Mouse (Mus musculus): Measurements from ENCODE around the gene Rbfox3. TPM values are rescaled to one million over a fixed set of nuclear protein-coding genes. Genes with fewer than 3 reads are reported as not detected.
A peak's percentile ranks its signal among the peaks of the same experiment; 100 is the strongest.

Gene Rbfox3
- polyA plus RNA-seq, 1 experiment: 117 TPM

- TF ChIP-seq POLR2A (IDR thresholded peaks at IDR 0.05; ENCODE audit: extremely low read depth, insufficient read depth, low read length): no peak
- no peak for TF ChIP-seq CTCF (IDR thresholded peaks at IDR 0.05; ENCODE audit: extremely low read depth, insufficient read depth, low read length)
- Histone ChIP-seq H3K4me3 (ENCODE audit: insufficient read depth, low read length) (no peak overlapping the region), H3K4me1 (ENCODE audit: control insufficient read depth, insufficient read depth, low read length) (no peaks in the 10 kb centered on the region), H3K27ac (ENCODE audit: insufficient read depth, low read length) (no peak overlapping the region)
These were observed 266.2 kb downstream of the Rbfox3 start for GRCm38 (mm10) chr11:118645158-118645557.

- H3K27ac ChIP-seq (ENCODE audit: insufficient read depth, low read length): no peak overlapping the region
- TF ChIP-seq POLR2A (IDR thresholded peaks at IDR 0.05; ENCODE audit: extremely low read depth, insufficient read depth, low read length) (no peak), CTCF (IDR thresholded peaks at IDR 0.05; ENCODE audit: extremely low read depth, insufficient read depth, low read length) (no peak)
- peaks cover 3% of the 10 kb centered on the region; the same call in 1 of the 2 replicates for H3K4me1 ChIP-seq (ENCODE audit: control insufficient read depth, insufficient read depth, low read length)
These were observed 270.7 kb downstream of the Rbfox3 start for GRCm38 (mm10) chr11:118640706-118641105.

GRCm38 (mm10) chr11:118637718-118638117 lies 273.7 kb downstream of the Rbfox3 start:
- TF ChIP-seq CTCF (IDR thresholded peaks at IDR 0.05; ENCODE audit: extremely low read depth, insufficient read depth, low read length): no peak
- no peak for TF ChIP-seq POLR2A (IDR thresholded peaks at IDR 0.05; ENCODE audit: extremely low read depth, insufficient read depth, low read length)
- H3K27ac ChIP-seq (ENCODE audit: insufficient read depth, low read length): no peak overlapping the region

More at GRCm38 (mm10) chr11:118640706-118641105, 270.7 kb downstream of the Rbfox3 start:
- H3K4me3 ChIP-seq (ENCODE audit: insufficient read depth, low read length): no peak overlapping the region

GRCm38 (mm10) chr11:118634647-118635046 lies 276.8 kb downstream of the Rbfox3 start:
- Histone ChIP-seq H3K4me1 (ENCODE audit: control insufficient read depth, insufficient read depth, low read length) (peaks cover 5% of the 10 kb centered on the region; the same call in 1 of the 2 replicates), H3K27ac (ENCODE audit: insufficient read depth, low read length) (no peak overlapping the region)
- TF ChIP-seq POLR2A (IDR thresholded peaks at IDR 0.05; ENCODE audit: extremely low read depth, insufficient read depth, low read length): no peak
- TF ChIP-seq CTCF (IDR thresholded peaks at IDR 0.05; ENCODE audit: extremely low read depth, insufficient read depth, low read length): peak; percentile 40

More at GRCm38 (mm10) chr11:118637718-118638117, 273.7 kb downstream of the Rbfox3 start:
- Histone ChIP-seq H3K4me1 (ENCODE audit: control insufficient read depth, insufficient read depth, low read length) (peaks cover 5% of the 10 kb centered on the region; the same call in 1 of the 2 replicates), H3K4me3 (ENCODE audit: insufficient read depth, low read length) (no peak overlapping the region)

GRCm38 (mm10) chr11:118629718-118630117 lies 281.7 kb downstream of the Rbfox3 start:
- peaks cover 19% of the 10 kb centered on the region for H3K4me1 ChIP-seq (ENCODE audit: control insufficient read depth, insufficient read depth, low read length)
- TF ChIP-seq POLR2A (IDR thresholded peaks at IDR 0.05; ENCODE audit: extremely low read depth, insufficient read depth, low read length): no peak
- no peak for TF ChIP-seq CTCF (IDR thresholded peaks at IDR 0.05; ENCODE audit: extremely low read depth, insufficient read depth, low read length)
- no peak overlapping the region for H3K4me3 ChIP-seq (ENCODE audit: insufficient read depth, low read length)
- H3K27ac ChIP-seq (ENCODE audit: insufficient read depth, low read length): no peak overlapping the region

More at GRCm38 (mm10) chr11:118634647-118635046, 276.8 kb downstream of the Rbfox3 start:
- H3K4me3 ChIP-seq (ENCODE audit: insufficient read depth, low read length): no peak overlapping the region

GRCm38 (mm10) chr11:118627541-118627940 lies 283.9 kb downstream of the Rbfox3 start:
- H3K4me1 ChIP-seq (ENCODE audit: control insufficient read depth, insufficient read depth, low read length): peaks cover 19% of the 10 kb centered on the region
- TF ChIP-seq CTCF (IDR thresholded peaks at IDR 0.05; ENCODE audit: extremely low read depth, insufficient read depth, low read length): no peak
- H3K4me3 ChIP-seq (ENCODE audit: insufficient read depth, low read length): no peak overlapping the region
- no peak overlapping the region for H3K27ac ChIP-seq (ENCODE audit: insufficient read depth, low read length)

DNA sequence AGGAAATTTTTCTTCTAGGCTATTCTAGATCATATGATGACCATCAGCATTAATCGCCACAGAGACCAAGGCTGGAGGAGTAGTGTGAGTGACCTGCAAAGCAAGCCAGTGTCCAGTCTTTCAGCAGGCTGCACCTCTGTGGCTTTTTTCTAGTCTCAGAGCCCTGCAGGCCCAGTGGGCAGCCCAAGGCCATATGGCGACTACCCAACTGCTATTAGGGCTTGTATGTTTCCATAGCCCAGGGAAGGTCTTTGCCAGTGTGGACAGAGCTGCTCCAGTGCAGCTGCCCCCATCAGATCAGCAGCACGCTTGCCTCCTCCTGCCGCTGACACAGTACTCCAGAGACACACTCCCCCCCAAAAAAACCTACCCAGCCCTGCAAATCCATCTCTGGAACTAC lies 290.5 kb downstream of the Rbfox3 start:
- TF ChIP-seq CTCF (IDR thresholded peaks at IDR 0.05; ENCODE audit: extremely low read depth, insufficient read depth, low read length) (no peak), POLR2A (IDR thresholded peaks at IDR 0.05; ENCODE audit: extremely low read depth, insufficient read depth, low read length) (no peak)
- Histone ChIP-seq H3K4me1 (ENCODE audit: control insufficient read depth, insufficient read depth, low read length) (peaks cover 8% of the 10 kb centered on the region), H3K4me3 (ENCODE audit: insufficient read depth, low read length) (no peak overlapping the region), H3K27ac (ENCODE audit: insufficient read depth, low read length) (no peak overlapping the region)

GRCm38 (mm10) chr11:118614126-118614525 lies 297.3 kb downstream of the Rbfox3 start:
- TF ChIP-seq CTCF (IDR thresholded peaks at IDR 0.05; ENCODE audit: extremely low read depth, insufficient read depth, low read length): no peak
- no peak for TF ChIP-seq POLR2A (IDR thresholded peaks at IDR 0.05; ENCODE audit: extremely low read depth, insufficient read depth, low read length)
- Histone ChIP-seq H3K4me1 (ENCODE audit: control insufficient read depth, insufficient read depth, low read length) (peaks cover 1% of the 10 kb centered on the region; the same call in 1 of the 2 replicates), H3K4me3 (ENCODE audit: insufficient read depth, low read length) (no peak overlapping the region), H3K27ac (ENCODE audit: insufficient read depth, low read length) (no peak overlapping the region)

GRCm38 (mm10) chr11:118610128-118610527 lies 301.3 kb downstream of the Rbfox3 start:
- H3K4me3 ChIP-seq (ENCODE audit: insufficient read depth, low read length): no peak overlapping the region
- no peak for TF ChIP-seq CTCF (IDR thresholded peaks at IDR 0.05; ENCODE audit: extremely low read depth, insufficient read depth, low read length)
- TF ChIP-seq POLR2A (IDR thresholded peaks at IDR 0.05; ENCODE audit: extremely low read depth, insufficient read depth, low read length): no peak
- H3K27ac ChIP-seq (ENCODE audit: insufficient read depth, low read length): no peak overlapping the region
- peaks cover 1% of the 10 kb centered on the region; the same call in 1 of the 2 replicates for H3K4me1 ChIP-seq (ENCODE audit: control insufficient read depth, insufficient read depth, low read length)

DNA sequence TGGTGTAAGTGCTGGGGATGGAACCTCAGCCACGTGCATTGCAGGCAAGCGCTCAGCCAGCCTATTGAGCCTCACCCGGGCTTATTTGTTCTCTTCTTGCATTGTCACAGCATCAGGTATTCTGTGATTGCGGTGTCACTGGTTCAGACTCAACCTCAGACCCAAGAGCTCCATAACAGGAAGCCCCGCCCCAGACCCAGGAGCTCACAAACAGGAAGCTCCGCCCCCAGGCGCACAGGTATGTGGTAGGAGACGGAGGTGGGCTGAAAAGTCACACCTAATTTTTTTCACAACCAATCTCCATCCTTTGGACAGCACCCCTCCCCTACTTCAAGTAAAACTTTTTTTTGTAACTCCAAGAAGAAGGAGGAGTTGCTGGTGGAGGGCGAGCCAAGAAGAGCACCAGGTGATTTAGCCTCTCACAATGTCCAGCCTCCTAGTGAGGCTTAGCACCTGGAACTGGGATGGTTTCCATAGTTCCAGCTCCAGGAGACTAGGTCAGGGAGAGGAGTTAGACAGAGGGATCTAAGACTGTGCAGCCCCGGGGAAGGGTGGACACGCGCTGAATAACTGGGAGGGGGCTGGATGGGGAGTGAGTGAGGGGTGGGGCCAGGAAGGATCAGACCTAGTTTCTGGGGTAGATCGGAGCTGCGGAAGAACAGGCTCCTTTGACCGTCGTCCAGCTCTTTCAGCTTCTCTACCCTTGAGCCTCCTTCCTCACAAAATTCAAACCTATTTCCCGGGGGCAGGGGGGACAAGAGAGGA lies 302.0 kb downstream of the Rbfox3 start:
- Histone ChIP-seq H3K4me1 (ENCODE audit: control insufficient read depth, insufficient read depth, low read length) (peaks cover 3% of the 10 kb centered on the region), H3K27ac (ENCODE audit: insufficient read depth, low read length) (no peak overlapping the region), H3K4me3 (ENCODE audit: insufficient read depth, low read length) (no peak overlapping the region)

More for the DNA sequence above, 302.0 kb downstream of the Rbfox3 start:
- TF ChIP-seq POLR2A (IDR thresholded peaks at IDR 0.05; ENCODE audit: extremely low read depth, insufficient read depth, low read length): no peak
- no peak for TF ChIP-seq CTCF (IDR thresholded peaks at IDR 0.05; ENCODE audit: extremely low read depth, insufficient read depth, low read length)
